Mouse (Mus musculus) ES-Bruce4 (cell line): Measurements from ENCODE around the gene Sh3tc1.

Experiments
- CTCF ChIP-seq: IDR thresholded peaks from one replicate; pipeline ENCODE4 v1.8.1; 2011; ENCODE audit warnings: low read depth, low read length
- EP300 ChIP-seq: IDR thresholded peaks from 2 replicates; pipeline ENCODE4 v1.6.1; 2011; ENCODE audit warnings: low read depth, low read length; ENCODE audit not compliant: insufficient read depth
- POLR2A ChIP-seq: IDR thresholded peaks from one replicate; pipeline ENCODE4 v1.8.1; 2011; ENCODE audit warnings: low read length; ENCODE audit not compliant: insufficient read depth

GRCm38 (mm10) chr5:35653743-35654395 is 85.9 kb downstream of the Sh3tc1 start:
- TF ChIP-seq CTCF (no peak), EP300 (no peak), POLR2A (no peak)
